Mouse (Mus musculus): ENCODE measurements around the gene Lrrc8e.

- no peak for TF ChIP-seq POLR2A (IDR thresholded peaks at IDR 0.05; ENCODE audit: low read depth, low read length)
- TF ChIP-seq CTCF (conservative IDR thresholded peaks at IDR 0.05; ENCODE audit: insufficient read depth, insufficient read length, low read depth, low read length) = no peak
Observed at GRCm38 (mm10) chr8:4183409-4183808, 43.2 kb upstream of the Lrrc8e start.

Data from kidney, adult 2 months (tissue).